Mouse (Mus musculus): Measurements from ENCODE around the gene Hapln3.
A peak's percentile ranks its signal among the peaks of the same experiment; 100 is the strongest.

Gene Hapln3

DNA sequence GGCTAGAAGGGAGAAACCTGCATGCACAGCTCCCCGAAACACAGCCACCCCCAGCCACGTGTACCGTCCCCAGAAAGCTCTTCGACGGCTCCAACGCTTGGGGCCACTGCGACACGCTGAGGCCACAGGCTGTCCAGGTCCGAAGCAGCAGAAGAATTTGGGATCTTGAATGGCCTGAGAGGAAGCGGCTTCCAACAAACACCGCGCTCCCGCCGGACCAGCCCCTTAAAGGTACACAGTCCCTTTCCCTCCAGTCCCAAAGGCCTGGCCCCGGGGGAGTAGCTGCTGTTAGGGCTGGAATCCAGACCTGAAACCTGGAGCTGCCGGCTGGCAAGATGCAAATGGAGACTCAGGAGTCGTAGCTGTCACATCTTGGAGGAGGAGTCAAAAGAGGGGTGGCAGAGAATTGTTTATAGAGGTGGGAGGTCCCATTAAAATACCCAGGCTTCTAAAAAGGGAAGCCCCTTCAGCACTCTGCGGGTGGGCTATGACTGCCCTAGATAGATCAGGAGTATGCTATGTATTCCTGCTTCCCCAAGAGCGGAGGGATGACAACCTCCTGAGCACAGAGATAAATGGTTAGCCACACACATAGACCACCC is at the start of gene Hapln3:
Hapln3 (minus strand) TSS at position 176 of the 602 bp plus-strand sequence.
- peak; percentile 28 for DNase-seq (ENCODE audit: low read depth, low spot score)

DNA sequence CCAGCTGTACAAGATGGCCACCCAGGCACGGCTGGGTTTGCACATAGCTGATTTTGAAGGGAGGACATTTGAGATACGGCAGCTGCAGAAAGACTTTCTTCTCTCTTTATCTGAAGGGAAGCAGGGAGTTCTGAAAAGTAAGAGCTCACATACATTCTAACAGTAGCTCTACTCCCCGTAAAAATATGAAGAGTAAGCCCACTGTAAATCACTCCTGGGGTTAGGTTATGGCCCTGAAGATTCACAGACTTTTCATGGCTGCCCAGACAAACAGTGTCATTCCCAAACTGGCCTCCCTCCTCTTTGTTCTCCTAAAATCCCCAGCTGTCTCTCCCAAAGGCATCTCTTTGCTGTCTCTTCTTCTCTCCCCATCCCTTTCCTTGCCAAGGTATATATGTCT is 43.0 kb upstream of the Hapln3 start:
- no peak for DNase-seq (ENCODE audit: low read depth, low spot score)

- no peak for DNase-seq (ENCODE audit: low read depth, low spot score)
Observed at GRCm38 (mm10) chr7:79171782-79172181, 41.0 kb upstream of the Hapln3 start.

DNA sequence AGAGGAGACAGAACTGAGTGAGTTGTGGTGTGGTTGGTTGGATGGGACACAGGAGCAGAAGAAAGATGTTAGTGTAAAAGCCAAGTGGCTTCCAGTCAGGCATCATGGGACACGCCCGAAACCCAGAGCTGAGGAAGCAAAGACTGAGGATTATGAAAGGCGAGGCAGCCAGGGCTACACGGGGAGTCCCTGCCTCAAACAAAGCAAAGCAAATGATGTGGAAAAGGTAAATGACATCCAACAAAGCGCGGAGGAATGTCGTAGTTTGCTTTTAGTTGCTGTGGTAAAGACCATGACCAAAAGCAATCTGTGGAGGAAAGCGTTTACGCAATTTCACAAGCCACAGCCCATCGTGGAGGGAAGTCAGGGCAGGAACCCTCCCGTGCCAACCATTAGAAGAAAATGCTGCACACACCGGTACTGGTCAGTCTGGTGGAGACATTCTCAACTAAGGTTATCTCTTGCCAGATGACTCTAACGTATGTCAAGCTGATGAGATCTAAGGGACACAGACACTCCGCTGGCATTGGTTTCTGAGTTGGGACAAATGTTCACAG is 36.3 kb upstream of the Hapln3 start:
- DNase-seq (ENCODE audit: low read depth, low spot score) = no peak

DNA sequence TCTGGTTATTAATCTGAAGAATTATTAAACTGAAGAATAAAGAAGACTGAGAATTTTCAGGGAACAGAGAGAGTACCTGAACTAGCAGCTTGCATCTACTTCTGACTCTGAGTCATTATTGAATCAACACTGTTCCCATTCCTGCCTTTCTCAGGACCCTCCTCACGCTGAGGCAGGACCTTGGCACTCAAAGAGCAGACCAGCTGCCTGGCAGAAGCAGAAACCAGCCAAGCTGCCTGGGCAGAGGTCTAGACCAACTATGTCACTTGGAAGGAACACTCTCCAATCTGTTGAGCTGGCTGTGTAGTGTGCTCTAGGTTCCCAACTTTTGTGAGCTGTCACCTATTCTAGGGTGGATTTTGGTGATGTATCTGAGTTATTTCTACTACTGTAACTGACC is 28.6 kb upstream of the Hapln3 start:
- DNase-seq (ENCODE audit: low read depth, low spot score) = no peak

DNA sequence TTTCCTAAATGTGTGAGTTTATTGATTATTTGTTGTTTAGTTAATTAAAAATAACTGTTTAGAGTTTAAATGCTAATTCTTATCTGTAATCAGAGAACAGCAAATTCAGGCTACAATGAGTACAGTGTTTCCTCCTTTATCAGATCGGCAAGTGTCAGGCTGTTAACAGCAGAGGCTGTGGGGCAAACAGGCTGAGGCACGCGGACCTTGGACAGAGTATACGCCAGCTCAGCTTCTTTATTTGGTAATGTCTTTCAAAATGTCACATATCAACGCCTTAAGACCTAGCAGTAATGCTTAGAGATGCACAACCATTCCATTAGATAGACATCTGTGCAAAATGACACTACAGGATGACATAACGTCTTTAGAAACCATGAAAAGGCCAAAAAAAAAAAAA is 18.7 kb upstream of the Hapln3 start:
- DNase-seq (ENCODE audit: low read depth, low spot score) = no peak

DNA sequence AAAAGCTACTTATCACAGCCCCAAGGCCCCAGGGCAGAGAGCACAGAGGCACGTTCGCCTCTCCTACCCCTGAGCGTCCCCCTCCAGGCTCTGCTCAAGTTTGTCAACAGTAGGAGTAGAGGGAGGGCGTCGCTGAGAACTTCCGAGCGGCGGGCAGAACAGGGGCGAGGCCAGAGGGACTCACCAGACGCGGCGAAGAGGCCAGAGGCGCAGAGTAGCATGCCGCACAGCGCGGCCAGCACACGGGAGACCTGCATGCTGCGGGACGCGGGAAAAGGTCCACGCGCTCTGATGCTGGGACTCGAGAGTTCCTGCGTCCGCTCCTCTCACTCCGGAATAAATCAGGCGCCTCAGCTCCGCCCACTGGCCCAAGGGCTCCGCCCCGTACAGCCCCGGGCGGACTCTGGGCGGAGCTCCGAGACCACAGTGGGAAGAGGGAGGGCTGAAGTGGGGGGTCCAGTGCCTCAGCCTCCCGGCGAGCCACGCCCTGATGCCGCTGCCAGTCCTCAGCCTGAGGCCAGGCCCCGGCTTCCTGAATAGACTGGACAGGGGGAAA is 18.0 kb upstream of the Hapln3 start, which contains the start of gene Mfge8:
Mfge8 (minus strand) TSS at position 350 of the 556 bp plus-strand sequence.
- DNase-seq (ENCODE audit: low read depth, low spot score) = peak; percentile 92

DNA sequence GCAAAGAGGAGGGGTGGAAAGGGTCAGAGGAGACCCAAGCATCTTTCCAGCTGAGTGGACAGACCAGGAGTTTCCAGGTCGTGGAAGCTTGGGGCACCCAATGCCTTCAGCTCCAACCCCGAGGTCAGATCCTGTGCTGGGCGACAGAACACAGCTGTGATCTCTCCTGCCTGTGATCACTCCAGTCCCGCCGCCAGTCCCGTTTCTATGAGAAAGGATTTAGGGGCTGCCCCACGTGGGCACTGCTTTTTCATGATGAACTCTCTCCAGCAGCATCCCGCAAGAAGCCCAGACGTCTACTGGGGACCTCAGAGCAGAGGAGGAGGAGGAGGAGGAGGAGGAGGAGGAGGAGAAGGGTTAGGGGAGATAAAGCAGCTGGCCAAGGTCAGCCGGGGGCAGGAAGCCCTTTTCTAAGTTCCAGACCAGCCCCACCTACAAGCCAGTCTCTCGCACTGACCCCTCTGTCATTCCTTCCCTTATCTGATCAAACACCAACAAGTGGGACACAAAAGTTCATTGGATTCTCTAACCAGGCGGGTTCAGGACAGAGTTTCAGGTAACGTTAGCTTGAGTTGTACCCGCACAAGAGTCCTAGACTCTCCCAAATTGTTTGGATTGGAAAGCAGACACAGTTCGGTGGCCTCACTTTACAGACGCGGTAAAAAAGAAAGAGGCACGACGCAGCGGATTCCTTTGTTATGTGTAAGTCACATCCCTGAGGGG is 17.3 kb upstream of the Hapln3 start:
- DNase-seq (ENCODE audit: low read depth, low spot score) = peak; percentile 27

DNA sequence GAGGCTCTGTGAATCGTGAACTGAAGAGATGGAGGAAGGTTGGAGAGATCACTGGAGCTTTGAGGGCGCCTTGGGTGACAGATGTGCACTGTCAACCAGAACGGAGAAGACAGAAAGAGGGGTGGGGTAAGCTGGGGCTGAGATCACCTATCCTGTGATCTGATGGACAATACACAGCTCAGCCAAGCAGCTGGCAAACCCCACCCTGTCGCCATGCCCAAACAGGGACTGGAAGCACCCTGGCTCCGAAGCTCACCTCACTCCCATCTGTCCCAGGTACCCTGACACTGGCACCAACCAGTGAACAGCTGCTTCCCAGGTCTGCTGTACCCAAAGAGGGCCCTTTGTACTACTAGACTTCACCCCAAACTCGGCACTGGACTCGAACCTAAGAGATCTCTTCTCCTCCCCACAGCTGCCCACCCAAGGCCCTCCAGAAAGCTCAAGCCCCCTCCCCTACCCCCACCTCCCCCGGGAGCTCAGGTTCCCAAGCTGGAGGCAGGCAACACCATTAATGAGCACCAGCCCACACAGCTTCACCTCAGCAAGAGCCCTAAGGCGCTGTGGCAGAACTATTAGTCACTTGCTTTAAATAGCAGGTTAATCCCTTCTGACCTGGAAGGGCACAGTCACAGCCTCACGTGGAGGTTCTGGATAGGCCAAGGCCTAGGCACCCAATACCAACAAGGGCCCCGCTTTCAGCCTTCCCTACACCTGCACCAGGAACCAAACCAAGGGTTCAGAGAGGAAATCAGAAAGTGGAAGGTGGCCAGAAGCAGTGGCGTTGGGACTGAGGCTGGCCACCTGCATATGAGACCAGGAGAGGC is 16.4 kb upstream of the Hapln3 start:
- DNase-seq (ENCODE audit: low read depth, low spot score) = no peak

- peak; percentile 66 for DNase-seq (ENCODE audit: low read depth, low spot score)
Observed at GRCm38 (mm10) chr7:79140897-79141296, 10.1 kb upstream of the Hapln3 start.

- DNase-seq (ENCODE audit: low read depth, low spot score) = peak; percentile 67
Observed at GRCm38 (mm10) chr7:79139891-79140591, 9.2 kb upstream of the Hapln3 start.

GRCm38 (mm10) chr7:79139328-79139824 is 8.6 kb upstream of the Hapln3 start:
- peak; percentile 90 for DNase-seq (ENCODE audit: low read depth, low spot score)

GRCm38 (mm10) chr7:79133391-79133790 is 2.6 kb upstream of the Hapln3 start:
- peak; percentile 60 for DNase-seq (ENCODE audit: low read depth, low spot score)

DNA sequence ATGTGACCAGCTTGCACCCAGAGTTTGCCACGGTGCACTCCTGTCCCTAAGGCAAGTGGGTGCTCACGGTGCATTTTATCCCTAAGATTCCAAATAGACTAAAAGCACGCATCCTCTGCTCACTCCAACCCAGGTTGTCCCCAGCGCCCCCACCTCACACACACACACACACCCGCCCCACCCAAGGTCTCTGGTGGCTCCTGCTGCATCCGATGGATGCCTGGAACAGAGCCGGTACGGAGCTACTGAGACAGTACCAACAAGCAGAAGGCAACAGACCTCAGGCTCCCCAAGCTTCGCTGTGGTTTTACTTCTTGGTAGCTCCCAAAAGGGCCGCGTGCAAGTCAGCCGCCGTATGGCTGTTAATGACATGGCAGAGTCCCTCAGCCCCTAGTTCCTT is 433 bp downstream of the Hapln3 start:
- no peak for DNase-seq (ENCODE audit: low read depth, low spot score)

GRCm38 (mm10) chr7:79129883-79130282 is 935 bp downstream of the Hapln3 start:
- DNase-seq (ENCODE audit: low read depth, low spot score) = peak; percentile 41

- no peak for DNase-seq (ENCODE audit: low read depth, low spot score)
Observed at GRCm38 (mm10) chr7:79123465-79123864, 7.4 kb downstream of the Hapln3 start.

DNA sequence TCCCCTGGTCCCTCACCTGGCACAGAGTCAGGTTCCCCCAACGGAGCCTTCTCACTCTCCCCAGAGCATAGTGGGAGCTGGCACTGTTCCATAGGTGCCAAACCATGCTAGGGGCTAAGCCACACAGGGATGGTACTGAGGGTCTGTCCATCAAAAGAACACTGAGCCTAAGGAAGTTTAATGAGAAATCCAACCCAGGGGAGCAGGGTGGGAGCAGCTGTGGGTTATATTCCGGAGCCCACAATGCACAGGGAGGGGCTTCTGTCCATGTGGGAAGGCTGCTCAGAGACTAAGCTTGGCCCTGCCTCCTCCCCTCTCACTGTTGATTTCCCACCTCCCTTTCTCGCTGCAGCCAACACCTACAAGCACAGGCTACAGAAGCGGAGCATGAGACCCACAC is 17.0 kb downstream of the Hapln3 start:
- DNase-seq (ENCODE audit: low read depth, low spot score) = no peak

- peak; percentile 19 for DNase-seq (ENCODE audit: low read depth, low spot score)
Observed at GRCm38 (mm10) chr7:79096492-79096891, 34.3 kb downstream of the Hapln3 start.

DNA sequence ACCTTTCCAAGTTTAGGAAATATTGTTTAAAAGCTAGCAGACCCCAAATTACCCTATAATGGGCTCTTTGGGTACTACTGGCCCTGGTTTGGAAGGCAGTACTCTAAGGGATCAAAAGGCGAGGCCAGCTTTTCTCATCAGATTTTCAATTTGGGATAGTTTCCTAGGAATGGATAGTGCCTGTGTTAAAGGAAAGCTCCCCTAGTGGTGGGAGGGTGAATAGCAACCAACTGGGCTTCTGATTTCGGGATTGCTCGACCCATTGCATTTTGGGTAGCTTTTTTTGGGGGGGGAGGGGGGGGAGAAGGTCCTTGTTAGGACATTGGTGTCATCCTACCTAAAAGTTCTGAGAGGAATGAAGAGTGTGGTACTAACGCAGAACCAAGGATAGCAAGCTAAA is 41.7 kb downstream of the Hapln3 start:
- peak; percentile 73 for DNase-seq (ENCODE audit: low read depth, low spot score)

DNA sequence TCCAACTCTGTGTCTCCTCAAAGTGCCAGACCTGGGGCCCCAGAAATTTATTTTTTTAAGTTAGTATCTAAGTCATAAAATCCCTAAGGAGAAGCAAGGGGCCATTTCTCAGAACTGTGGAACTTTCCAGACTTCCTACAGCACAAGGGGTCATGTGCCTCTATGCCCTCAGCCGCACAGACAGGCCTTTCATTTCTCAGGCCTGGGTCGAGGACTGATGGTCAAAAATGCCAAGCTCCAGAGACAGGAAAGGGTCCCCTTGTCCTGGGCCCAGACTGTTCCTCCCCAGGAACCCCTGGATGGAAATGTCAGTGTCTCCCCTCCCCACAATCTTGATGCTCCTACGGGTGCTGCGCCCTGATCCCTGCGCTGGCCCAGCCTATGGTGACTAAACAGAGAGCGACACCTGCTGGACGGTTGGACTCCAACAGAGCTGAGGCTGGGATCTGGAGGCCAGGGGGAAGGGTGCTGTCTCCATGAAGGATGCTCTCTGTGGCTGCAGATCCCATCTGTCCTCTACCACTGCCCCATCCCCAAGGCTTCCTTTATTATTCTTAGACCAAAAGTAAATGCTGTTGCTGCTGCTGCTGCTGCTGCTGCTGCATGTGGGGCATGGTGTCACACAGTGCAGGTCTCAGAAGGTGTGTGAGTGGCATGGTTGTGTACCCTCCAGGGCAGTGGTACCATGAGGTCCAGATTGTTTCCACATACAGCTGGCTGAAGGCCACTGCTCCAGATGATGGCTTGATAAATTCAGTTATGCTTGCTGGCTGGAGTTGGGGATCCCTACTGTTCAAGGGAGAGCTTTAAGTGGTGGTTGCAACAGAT is 50.0 kb downstream of the Hapln3 start:
- peak; percentile 62 for DNase-seq (ENCODE audit: low read depth, low spot score)

Data from ES-CJ7 (cell line).